Mouse (Mus musculus) heart, embryonic 11.5 days (tissue): Measurements from ENCODE around the gene Rimbp3. TPM values are rescaled to one million over a fixed set of nuclear protein-coding genes. Genes with fewer than 3 reads are reported as not detected.

Experiments
- ATAC-seq: fragments of 200-750 bp; cut with Nextera tagmentation; replicated peaks from 2 replicates; pipeline ENCODE4 v1.8.0; 2017; ENCODE audit warnings: moderate library complexity; ENCODE audit not compliant: insufficient number of reproducible peaks, low FRiP score, low TSS enrichment
- H3K27ac ChIP-seq: fragments of 300-500 bp; sonication (generic); 2 replicates; pipeline ENCODE4 v1.5.1; 2014; ENCODE audit warnings: mild to moderate bottlenecking, low read depth, low read length
- H3K27me3 ChIP-seq: fragments of 300-500 bp; sonication (generic); 2 replicates; pipeline ENCODE4 v1.6.1; 2014; ENCODE audit warnings: mild to moderate bottlenecking, low read length, mixed read lengths; ENCODE audit not compliant: control insufficient read depth, insufficient read depth
- H3K36me3 ChIP-seq: fragments of 300-500 bp; sonication (generic); 2 replicates; pipeline ENCODE4 v1.6.1; 2014; ENCODE audit warnings: mild to moderate bottlenecking, low read length, moderate library complexity, mixed read lengths; ENCODE audit not compliant: control insufficient read depth, insufficient read depth
- H3K4me1 ChIP-seq: fragments of 300-500 bp; sonication (generic); 2 replicates; pipeline ENCODE4 v1.6.1; 2014; ENCODE audit warnings: low read length; ENCODE audit not compliant: control insufficient read depth, insufficient read depth
- H3K4me2 ChIP-seq: fragments of 300-500 bp; sonication (generic); 2 replicates; pipeline ENCODE4 v1.6.1; 2014; ENCODE audit warnings: mild to moderate bottlenecking, moderate library complexity
- H3K4me3 ChIP-seq: fragments of 300-500 bp; sonication (generic); 2 replicates; pipeline ENCODE4 v1.5.1; 2014; ENCODE audit warnings: low read depth, low read length
- H3K9ac ChIP-seq: fragments of 300-500 bp; sonication (generic); 2 replicates; pipeline ENCODE4 v1.6.1; 2014; ENCODE audit warnings: mild to moderate bottlenecking, low read depth, low read length, moderate library complexity
- H3K9me3 ChIP-seq: fragments of 300-500 bp; sonication (generic); replicated peaks from 2 replicates; pipeline ENCODE4 v1.6.1; 2016; ENCODE audit warnings: low read length; ENCODE audit not compliant: control insufficient read depth
- WGBS: fragments of 180-500 bp; shearing (Covaris S2); extraction: QIAGEN DNeasy Blood & Tissue Kit; methylation state at CpG from one replicate; pipeline ENCODE4 v1.1.7; 2014; ENCODE audit not compliant: insufficient replicate concordance; 5-methylcytosine and 5-hydroxymethylcytosine counted together
- polyA plus RNA-seq: library from polyadenylated mRNA; unstranded; fragments of >200 nt; fragmentation: Nextera tagmentation; extraction: Ambion mirVana; gene quantifications from 2 replicates; pipeline ENCODE4 v1.2.1, GENCODE M21; 2014

Gene Rimbp3
- polyA plus RNA-seq, 1 experiment from 2014 or later: 0.34 TPM

GRCm38 (mm10) chr16:17182136-17182535 is 26.3 kb upstream of the Rimbp3 start:
- Histone ChIP-seq H3K27ac (no peak overlapping the region), H3K4me1 (0 out of 2 replicates have a peak, but pooled peaks cover 2% of the 10 kb centered on the region), H3K9ac (no peak overlapping the region), H3K9me3 (no peaks in the 10 kb centered on the region), H3K4me3 (no peak overlapping the region), H3K27me3 (no peaks in the 10 kb centered on the region), H3K4me2 (no peak overlapping the region), H3K36me3 (peaks cover 6% of the 10 kb centered on the region; the same call in 1 of the 2 replicates)
- no peak for ATAC-seq
- WGBS: 87% methylated on average over 2 of the region's 2 CpGs

DNA sequence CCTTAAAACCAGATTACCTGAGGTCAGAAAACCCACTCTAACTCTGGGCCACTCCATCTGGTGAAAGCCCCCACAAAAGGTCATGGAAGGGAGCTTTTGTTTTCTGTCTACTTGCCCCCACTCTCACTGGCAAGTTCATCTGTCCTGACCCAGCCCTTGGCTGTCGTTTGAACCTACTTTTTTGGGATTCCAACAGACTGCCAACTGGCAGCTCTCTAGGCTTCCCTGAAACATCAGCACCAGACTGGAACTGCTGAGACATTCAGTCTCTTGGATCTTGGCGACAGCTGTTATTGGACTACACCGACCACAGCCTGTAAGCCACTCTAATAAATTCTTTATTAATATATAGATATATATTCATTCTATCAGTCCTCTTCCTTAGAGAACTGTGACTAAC is 25.4 kb upstream of the Rimbp3 start:
- ATAC-seq: no peak
- Histone ChIP-seq H3K9me3 (no peaks in the 10 kb centered on the region), H3K27ac (no peak overlapping the region), H3K4me2 (no peak overlapping the region), H3K4me1 (0 out of 2 replicates have a peak, but pooled peaks cover 2% of the 10 kb centered on the region), H3K9ac (no peak overlapping the region), H3K4me3 (no peak overlapping the region), H3K36me3 (peaks cover 6% of the 10 kb centered on the region; the same call in 1 of the 2 replicates), H3K27me3 (no peaks in the 10 kb centered on the region)
- WGBS: 89% methylated on average over 3 of the region's 3 CpGs

DNA sequence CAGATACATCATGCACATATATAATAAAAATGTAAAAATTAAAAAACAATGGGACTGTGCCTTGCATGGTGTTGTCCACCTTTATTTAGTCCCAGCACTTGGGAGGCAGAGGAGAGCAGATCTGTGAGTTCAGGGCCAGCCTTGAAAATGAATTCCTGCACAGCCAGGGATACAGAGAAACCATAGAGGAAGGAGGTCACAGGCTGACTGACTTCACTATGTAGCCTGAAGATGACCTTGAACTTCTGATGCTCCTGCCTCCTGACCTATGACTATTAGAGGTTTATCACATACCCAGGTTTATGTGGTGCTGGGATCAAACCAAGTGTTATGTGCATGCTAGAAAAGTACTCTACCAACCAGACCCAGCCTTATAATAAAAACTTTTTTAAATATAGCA is 22.9 kb upstream of the Rimbp3 start:
- no peak overlapping the region for H3K27ac ChIP-seq
- no peak overlapping the region for H3K9ac ChIP-seq
- H3K4me2 ChIP-seq: no peak overlapping the region
- H3K4me1 ChIP-seq: 0 out of 2 replicates have a peak, but pooled peaks cover 2% of the 10 kb centered on the region
- no peaks in the 10 kb centered on the region for H3K9me3 ChIP-seq
- ATAC-seq: no peak
- no peak overlapping the region for H3K4me3 ChIP-seq
- H3K27me3 ChIP-seq: no peaks in the 10 kb centered on the region
- H3K36me3 ChIP-seq: peaks cover 6% of the 10 kb centered on the region; the same call in 1 of the 2 replicates

DNA sequence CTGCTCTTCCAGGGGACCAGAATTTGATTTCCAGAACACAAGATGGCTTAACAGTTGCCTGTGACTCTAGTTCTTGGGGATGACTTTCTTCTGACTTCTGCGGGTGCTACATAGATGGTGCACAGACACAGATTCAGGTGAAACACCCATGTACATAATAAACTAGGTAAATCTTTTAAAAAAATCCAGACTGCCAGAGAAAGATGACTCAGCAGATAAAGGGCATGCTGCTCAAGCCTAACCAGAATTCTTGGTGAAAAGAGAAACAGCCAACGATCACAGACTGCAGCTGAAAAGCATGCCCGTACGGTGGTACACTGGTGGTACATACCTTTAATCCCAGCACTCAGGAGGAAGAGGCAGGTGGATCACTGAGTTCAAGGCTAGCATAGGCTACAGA is 14.6 kb upstream of the Rimbp3 start:
- 95% methylated on average over 4 of the region's 4 CpGs for WGBS

DNA sequence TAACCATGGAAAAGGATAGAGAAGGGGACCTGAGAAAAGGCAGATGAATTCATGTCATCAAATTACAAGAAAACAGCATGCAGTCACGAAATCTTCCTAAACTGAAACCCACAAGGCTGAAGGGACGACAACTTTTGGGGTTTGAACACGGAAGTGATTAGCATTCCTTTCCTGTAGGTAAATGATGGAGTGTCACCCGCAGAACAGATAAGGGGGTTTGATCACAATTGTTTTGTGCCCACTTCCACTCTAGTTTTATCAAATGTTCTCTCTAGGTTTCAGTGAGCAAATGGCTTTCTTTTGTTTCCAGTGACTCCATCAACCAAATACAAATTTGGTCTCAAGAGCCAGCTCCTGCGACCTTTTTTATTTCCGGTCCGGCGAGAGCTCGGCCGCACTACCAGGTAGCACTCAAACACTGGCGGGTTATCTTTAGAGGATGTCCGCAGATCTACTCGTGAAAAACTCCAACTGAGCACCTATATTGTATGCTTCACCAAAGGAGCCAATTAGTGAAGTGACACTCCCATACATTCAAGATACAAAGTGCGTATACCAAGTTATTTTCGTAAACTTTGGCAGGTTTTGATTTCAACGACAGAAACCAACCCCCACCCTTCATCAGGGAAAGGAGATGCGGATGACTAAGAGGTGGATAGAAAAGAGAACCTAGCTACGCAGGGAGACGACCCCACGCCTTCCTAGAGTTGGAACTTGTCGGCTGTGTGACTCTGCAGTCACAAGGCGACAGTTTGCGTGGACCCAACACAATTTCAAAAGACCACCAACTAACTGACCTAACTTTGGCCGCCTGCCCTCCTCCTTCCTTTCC is 8.1 kb upstream of the Rimbp3 start:
- H3K4me1 ChIP-seq: peaks cover 8% of the 10 kb centered on the region; the same call in 1 of the 2 replicates
- peak overlapping the region; percentile 96 for H3K4me3 ChIP-seq
- H3K36me3 ChIP-seq: no peaks in the 10 kb centered on the region
- peak overlapping the region; percentile 87 for H3K4me2 ChIP-seq
- H3K27ac ChIP-seq: peak overlapping the region; percentile 73
- H3K27me3 ChIP-seq: no peaks in the 10 kb centered on the region
- no peak for ATAC-seq
- 3% methylated on average over 24 of the region's 24 CpGs for WGBS
- H3K9me3 ChIP-seq: no peaks in the 10 kb centered on the region
- H3K9ac ChIP-seq: peak overlapping the region; percentile 100

More for the DNA sequence above, 14.6 kb upstream of the Rimbp3 start:
- Histone ChIP-seq H3K27ac (no peak overlapping the region), H3K27me3 (no peaks in the 10 kb centered on the region), H3K4me1 (peaks cover 4% of the 10 kb centered on the region; the same call in 1 of the 2 replicates), H3K4me3 (no peak overlapping the region), H3K4me2 (no peak overlapping the region), H3K9me3 (no peaks in the 10 kb centered on the region), H3K36me3 (peaks cover 3% of the 10 kb centered on the region; the same call in 1 of the 2 replicates), H3K9ac (no peak overlapping the region)
- no peak for ATAC-seq

DNA sequence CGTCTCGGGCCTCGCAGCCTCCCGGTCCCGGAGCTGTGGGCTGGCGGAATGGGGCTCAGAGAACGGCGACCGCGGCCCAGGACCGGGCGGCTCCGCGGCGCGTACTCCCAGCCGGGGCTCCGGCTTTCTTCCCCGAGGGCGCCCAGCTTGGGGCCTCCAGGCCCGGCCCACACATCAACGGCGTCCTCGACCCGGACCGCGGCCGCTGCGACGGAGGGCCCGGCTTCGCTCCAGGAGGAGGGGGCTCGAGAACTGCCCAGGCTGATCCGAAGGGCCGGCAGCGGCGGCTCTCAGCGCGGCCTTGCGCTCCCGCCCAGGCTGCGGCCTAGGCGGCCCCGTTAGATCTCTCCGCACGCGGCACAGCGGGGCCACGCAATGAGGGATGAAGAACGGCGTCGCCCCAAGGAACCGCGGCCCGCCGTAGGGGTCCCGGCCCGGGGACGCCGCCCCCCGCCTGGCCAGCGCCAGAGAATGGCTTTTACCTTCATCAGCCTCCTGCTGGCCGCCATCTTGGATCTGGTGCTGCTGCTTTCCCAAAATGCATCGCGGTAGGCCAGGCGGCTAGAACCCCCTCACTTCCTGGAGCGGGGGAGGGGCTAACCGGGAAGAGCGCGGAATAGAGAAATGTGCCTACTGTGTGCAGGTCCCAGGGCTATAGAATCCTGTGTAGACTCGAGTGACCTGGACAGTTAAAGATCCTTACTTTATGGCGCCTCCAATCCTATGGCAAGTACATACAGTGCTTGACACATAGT is 7.3 kb upstream of the Rimbp3 start:
- peaks cover 8% of the 10 kb centered on the region; the same call in 1 of the 2 replicates for H3K4me1 ChIP-seq
- H3K4me3 ChIP-seq: peak overlapping the region; percentile 96
- ATAC-seq: peak; percentile 87
- no peaks in the 10 kb centered on the region for H3K36me3 ChIP-seq
- under 1% methylated on average over 72 of the region's 72 CpGs for WGBS
- H3K9ac ChIP-seq: peak overlapping the region; percentile 100
- H3K9me3 ChIP-seq: no peaks in the 10 kb centered on the region
- peak overlapping the region; percentile 73 for H3K27ac ChIP-seq
- H3K4me2 ChIP-seq: peak overlapping the region; percentile 87
- no peaks in the 10 kb centered on the region for H3K27me3 ChIP-seq

GRCm38 (mm10) chr16:17201977-17202376 is 6.4 kb upstream of the Rimbp3 start:
- H3K27me3 ChIP-seq: peaks cover 2% of the 10 kb centered on the region; the same call in 1 of the 2 replicates
- H3K4me2 ChIP-seq: no peak overlapping the region
- H3K9me3 ChIP-seq: no peaks in the 10 kb centered on the region
- H3K36me3 ChIP-seq: no peaks in the 10 kb centered on the region
- WGBS: 70% methylated on average over 2 of the region's 2 CpGs
- no peak for ATAC-seq
- no peak overlapping the region for H3K9ac ChIP-seq
- no peak overlapping the region for H3K27ac ChIP-seq
- peaks cover 8% of the 10 kb centered on the region; the same call in 1 of the 2 replicates for H3K4me1 ChIP-seq
- H3K4me3 ChIP-seq: no peak overlapping the region; the same call in 1 of the 2 replicates

GRCm38 (mm10) chr16:17202549-17202948 is 5.9 kb upstream of the Rimbp3 start, which contains the start of gene Ube2l3:
Gene Ube2l3, minus strand, starts transcription at chr16:17202649.
- 76% methylated on average over 1 of the region's 1 CpGs for WGBS
- peaks cover 2% of the 10 kb centered on the region; the same call in 1 of the 2 replicates for H3K27me3 ChIP-seq
- H3K9me3 ChIP-seq: no peaks in the 10 kb centered on the region
- H3K36me3 ChIP-seq: no peaks in the 10 kb centered on the region
- peak within 1 kb of the TSS; percentile 87; the same call in 1 of the 2 replicates for H3K4me2 ChIP-seq
- peaks cover 8% of the 10 kb centered on the region; the same call in 1 of the 2 replicates for H3K4me1 ChIP-seq
- H3K4me3 ChIP-seq: peak within 1 kb of the TSS; percentile 96
- H3K27ac ChIP-seq: no peak within 1 kb of the TSS
- no peak for ATAC-seq
- H3K9ac ChIP-seq: no peak within 1 kb of the TSS
